Mouse (Mus musculus): ENCODE measurements around the gene Atp6v0a1. TPM values are rescaled to one million over a fixed set of nuclear protein-coding genes. Genes with fewer than 3 reads are reported as not detected.

The Atp6v0a1 gene
- polyA plus RNA-seq, 1 experiment = 55.2 TPM

GRCm38 (mm10) chr11:100996501-100996900 lies 12.8 kb upstream of the Atp6v0a1 start:
- TF ChIP-seq GATA1 (IDR thresholded peaks at IDR 0.05; ENCODE audit: low read length) = no peak

- TF ChIP-seq GATA1 (IDR thresholded peaks at IDR 0.05; ENCODE audit: low read length) = no peak
These were observed 10.4 kb upstream of the Atp6v0a1 start for GRCm38 (mm10) chr11:100998836-100999235.

GRCm38 (mm10) chr11:100999254-100999653 lies 10.0 kb upstream of the Atp6v0a1 start:
- no peak for TF ChIP-seq GATA1 (IDR thresholded peaks at IDR 0.05; ENCODE audit: low read length)

DNA sequence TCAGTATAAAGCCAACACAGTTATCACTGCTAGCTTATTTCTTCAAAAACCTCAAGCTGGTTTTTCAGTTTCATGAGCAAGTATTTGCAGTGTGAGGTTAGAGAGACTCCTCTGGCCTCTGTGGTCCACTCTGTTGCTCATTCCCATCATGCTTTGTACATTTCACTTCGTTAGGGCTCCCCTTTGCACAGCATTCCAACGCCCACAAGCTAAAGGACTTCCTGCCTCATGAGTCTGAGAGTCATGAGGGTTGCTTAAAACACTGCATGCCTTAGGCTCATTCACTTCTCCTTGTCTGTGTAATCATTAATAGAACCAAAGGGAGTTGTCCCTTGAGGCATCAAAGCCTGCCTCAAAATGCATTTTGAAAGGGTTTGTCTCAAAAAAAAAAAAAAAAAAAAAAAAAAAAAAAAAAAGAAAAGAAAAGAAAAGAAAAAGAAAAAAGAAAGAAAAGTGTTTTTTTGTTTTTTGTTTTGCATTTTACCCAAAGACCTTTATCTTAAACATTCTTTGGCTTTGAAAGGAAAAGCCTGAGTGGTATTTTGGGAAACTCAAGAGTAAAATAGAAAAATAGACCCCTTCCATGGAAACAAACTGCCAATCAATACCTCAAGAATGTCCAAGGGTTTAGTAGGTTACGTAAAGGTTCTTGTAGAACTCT lies 6.1 kb upstream of the Atp6v0a1 start:
- TF ChIP-seq GATA1 (IDR thresholded peaks at IDR 0.05; ENCODE audit: low read length) = no peak

DNA sequence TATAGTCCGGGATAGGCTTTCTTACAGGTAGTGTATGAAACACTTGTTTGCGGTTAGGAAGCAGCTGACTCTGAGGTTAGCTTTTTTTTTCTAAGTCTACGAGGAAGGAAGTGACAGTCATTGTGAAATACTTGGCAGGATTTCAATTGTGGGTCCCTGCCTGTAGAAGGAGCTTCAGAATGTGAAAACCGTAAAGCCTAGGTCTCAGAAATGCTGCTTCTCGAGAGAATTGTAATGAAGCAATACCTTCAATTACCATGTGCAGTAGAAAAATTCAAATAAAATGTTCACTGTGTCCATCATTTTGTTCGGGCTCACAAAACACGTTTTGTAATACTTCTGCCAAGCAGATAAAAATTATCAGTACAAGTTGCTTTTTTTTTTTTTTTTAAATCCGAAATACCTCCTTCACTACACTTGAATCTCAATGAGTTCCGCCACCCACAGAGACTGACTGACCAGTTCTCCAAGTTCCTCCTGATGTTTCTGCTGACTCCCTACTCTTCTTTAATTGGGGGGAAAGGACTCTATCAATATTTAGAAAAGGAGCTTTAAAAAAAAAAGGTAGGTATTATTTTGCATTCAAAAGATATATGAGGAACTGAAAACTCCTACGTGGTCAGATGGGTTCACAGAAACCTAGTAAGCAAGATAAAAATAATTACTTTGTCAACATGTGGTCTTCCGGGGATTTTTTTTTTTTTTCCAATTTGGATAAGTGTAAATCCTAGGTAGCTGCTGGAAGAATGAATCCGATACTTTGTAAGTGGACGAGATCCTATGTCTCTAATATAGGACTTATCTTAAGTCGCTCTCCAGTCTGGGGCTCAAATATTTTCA lies 826 bp upstream of the Atp6v0a1 start:
- TF ChIP-seq GATA1 (IDR thresholded peaks at IDR 0.05; ENCODE audit: low read length) = no peak

DNA sequence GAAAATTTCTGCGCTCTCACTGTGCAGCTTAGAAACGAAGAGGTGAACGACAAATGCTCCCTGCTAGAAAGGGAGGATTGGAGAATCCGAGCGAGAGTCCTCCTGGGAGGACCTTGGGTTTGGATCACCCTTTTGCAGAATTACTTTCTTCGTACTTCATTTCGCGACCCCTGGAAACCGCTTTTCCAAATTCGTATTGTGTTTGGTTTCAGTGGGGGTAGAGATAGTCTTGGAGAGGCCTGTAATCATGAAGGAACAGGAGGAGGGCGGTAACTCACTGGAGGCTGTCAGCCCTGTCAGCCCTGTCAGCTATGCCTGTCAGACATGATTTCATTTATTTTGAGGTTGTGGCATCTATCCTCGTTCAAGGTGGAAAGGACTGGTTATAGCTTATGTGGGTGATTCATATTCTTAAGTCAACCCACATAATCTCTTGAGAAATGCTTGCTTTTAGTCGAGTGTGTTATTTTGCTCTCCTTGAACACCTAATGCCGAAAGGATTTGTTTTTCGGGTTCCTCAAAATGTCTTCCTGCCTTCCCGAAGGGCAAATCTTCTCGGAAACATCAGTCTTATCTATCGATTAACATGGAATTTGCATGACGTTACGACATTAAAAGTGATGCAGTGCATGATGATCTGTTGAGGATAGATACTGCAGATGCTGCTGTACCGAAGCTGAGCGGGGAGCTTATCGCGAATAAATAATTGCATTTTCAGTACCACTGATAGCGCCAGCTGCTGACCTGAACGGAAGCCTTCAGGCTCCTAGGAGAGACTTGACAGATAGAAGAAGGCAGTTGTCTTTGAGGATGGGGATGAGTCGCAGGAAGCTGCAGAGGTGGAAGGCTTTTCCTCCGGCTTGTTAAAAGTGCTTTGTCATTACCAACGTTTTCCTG lies 884 bp downstream of the Atp6v0a1 start:
- peak; percentile 81 for TF ChIP-seq GATA1 (IDR thresholded peaks at IDR 0.05; ENCODE audit: low read length)

DNA sequence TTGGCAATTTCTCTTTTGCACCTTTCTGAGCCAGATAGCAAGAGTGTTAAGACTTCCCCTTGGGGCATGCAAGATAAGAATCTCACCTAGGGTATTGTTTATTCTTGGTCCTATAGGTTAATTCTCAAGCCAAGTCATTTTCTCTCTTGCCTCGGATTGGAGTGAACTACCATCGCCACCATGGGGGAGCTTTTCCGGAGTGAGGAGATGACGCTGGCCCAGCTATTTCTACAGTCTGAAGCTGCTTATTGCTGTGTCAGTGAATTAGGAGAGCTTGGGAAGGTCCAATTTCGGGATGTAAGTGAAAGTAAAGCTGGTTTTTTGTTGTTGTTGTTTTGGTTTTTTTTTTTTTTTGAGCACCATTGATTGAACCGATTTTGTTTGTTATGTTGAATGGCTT lies 2.4 kb downstream of the Atp6v0a1 start:
- TF ChIP-seq GATA1 (IDR thresholded peaks at IDR 0.05; ENCODE audit: low read length) = no peak

GRCm38 (mm10) chr11:101023371-101023770 lies 14.1 kb downstream of the Atp6v0a1 start:
- no peak for TF ChIP-seq GATA1 (IDR thresholded peaks at IDR 0.05; ENCODE audit: low read length)

DNA sequence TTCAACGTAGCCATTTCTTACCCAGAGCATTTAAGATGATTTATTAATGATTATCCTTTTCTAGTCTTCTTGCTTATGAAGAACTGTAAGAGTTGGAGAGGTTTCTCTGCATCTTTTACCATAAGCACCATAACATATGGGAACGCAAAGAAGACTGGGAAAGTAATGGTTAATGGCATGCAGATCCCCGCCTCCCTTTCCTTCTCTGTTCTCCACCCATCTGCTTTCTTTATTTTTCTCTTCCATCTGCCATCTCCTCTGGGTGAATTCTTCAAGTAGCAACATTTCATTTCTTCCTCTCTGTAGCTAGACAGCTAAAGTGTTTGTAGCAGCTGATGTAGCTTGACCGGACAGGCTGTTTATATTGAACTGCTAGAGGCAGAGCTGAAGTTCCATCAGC lies 14.7 kb downstream of the Atp6v0a1 start:
- no peak for TF ChIP-seq GATA1 (IDR thresholded peaks at IDR 0.05; ENCODE audit: low read length)

DNA sequence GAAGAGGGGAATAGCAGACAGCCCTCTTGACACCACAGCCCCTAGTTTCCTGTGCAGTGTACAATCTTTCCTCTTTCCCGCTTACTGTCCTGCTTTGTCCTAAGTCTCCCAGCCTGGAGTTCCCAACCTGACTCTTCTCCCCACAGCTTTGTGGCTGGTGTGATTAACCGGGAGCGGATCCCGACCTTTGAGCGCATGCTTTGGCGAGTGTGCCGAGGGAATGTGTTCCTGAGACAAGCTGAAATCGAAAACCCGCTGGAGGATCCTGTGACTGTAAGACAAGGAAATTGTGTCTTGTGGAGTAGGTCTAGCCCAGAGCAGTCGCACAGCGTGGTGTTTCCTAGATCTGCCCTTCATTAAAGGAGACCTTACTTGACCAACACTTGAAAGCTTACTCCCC lies 17.9 kb downstream of the Atp6v0a1 start:
- no peak for TF ChIP-seq GATA1 (IDR thresholded peaks at IDR 0.05; ENCODE audit: low read length)

GRCm38 (mm10) chr11:101029320-101029719 lies 20.1 kb downstream of the Atp6v0a1 start:
- TF ChIP-seq GATA1 (IDR thresholded peaks at IDR 0.05; ENCODE audit: low read length) = no peak

DNA sequence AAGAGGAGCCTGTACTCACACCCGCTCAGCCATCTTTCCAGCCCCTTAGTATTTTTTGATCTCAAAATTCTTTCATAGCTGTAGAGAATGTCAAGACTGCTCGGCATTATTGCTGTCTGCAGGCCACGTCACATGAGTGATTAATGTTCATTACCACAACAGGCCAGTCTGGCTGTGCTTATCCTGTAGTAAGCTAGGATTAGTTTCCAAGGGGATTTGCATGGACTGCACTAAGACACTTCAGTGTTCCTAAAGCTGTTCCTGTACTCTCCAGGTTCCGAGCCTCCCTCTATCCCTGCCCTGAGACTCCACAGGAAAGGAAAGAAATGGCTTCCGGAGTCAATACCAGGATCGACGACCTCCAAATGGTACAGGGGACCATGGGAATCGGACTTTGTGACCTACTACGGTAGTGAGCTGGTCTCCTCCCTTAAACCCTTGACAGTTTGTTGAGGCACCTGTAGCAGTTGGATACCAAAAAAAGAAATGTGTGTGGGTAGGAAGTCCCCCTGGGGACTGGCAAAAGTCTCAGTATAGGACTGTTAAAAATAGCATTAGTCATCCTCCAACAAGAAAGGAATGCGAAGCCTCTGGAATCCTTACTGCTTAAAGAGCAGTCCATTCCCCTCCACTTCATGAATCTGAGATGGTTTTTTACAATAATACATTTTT lies 21.0 kb downstream of the Atp6v0a1 start:
- no peak for TF ChIP-seq GATA1 (IDR thresholded peaks at IDR 0.05; ENCODE audit: low read length)

DNA sequence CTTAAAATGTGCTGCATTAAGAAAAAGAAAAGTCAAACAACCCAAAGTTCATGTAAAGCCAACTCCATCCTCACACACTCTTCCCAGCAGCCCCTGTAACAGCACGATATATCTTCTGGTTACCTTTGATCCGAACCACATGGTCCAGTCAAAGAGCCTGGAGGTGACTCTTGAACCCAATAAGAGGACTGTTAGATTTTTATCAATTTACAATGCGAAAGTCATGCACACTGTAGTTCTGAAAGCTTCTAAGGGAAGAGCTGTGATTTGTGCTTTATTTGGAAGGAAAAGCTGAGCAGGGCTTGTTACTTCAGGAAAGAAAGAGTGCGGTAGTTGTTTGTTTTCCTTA lies 21.5 kb downstream of the Atp6v0a1 start:
- no peak for TF ChIP-seq GATA1 (IDR thresholded peaks at IDR 0.05; ENCODE audit: low read length)

- TF ChIP-seq GATA1 (IDR thresholded peaks at IDR 0.05; ENCODE audit: low read length) = no peak
These were observed 22.2 kb downstream of the Atp6v0a1 start for GRCm38 (mm10) chr11:101031470-101031869.

DNA sequence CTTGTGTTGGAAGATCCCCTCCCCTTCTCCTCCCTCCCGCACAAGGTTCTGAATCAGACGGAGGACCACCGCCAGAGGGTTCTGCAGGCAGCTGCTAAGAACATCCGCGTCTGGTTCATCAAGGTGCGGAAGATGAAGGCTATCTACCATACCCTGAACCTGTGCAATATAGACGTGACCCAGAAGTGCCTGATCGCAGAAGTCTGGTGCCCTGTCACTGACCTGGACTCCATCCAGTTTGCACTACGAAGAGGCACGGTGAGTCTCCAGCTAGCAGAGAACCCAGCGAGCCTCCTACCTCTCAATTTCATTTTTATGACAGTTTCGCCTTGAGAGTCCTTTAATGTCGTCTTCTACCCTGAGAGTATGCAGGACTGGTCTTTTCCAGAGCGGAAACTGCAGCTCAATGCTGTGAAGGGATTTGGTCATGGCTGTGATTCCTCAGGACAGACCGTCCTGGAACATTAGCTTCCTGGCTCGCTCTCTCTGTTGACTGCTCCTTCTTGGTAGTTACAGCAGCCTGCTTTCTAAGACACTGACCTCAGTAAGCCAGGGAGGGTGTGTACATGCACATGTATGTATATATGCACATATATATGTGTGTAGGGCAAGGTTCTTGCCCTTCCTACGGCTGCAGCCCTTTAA lies 24.7 kb downstream of the Atp6v0a1 start:
- no peak for TF ChIP-seq GATA1 (IDR thresholded peaks at IDR 0.05; ENCODE audit: low read length)

Data from G1E-ER4 (cell line).